Mouse (Mus musculus): ENCODE results near the gene Glo1.

DNA sequence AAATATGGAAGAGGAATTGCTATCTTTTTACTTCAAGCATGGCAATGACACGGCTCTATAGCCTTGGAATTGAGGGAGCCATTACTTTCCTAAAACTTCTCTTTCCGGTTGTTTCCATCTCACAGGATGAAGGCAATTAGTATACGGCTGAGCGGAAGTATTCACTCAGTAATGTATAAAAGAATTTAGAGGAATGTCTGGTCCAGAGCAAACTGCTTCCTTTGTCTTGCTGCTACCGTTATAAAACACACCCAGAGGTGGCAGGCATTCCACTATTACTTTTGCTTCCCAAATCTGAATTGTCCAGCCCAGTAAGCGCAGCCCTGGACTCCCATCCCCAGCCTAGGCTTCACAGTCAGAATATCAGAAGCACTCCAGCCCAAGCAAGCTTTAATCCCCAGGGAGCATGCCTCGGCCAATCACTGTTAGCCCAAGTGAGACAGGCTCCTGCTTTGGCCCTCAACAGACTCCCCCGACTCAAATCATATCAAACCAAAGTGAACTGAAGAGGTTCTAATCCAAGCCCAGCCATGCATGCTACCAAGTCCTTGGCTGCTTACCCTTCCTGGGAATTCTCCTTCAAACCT is 18.7 kb downstream of the Glo1 start:
- TF ChIP-seq CTCF (IDR thresholded peaks at IDR 0.05; ENCODE audit: control insufficient read depth, insufficient read depth, insufficient read length) (no peak), MAX (IDR thresholded peaks at IDR 0.05) (no peak), MYOG (IDR thresholded peaks at IDR 0.05; ENCODE audit: control insufficient read depth, extremely low read depth, insufficient read length) (no peak), USF1 (IDR thresholded peaks at IDR 0.05; ENCODE audit: low read depth) (no peak), CEBPB (IDR thresholded peaks at IDR 0.05; ENCODE audit: low read depth) (no peak), MYOD1 (IDR thresholded peaks at IDR 0.05; ENCODE audit: control insufficient read depth, insufficient read length, low read depth) (no peak), FOSL1 (IDR thresholded peaks at IDR 0.05; ENCODE audit: insufficient read depth, low read length, poor library complexity, severe bottlenecking) (no peak)

All from C2C12 (cell line).